Mouse (Mus musculus) midbrain, embryonic 16.5 days (tissue): ENCODE results near the gene Gm13278. TPM values are rescaled to one million over a fixed set of nuclear protein-coding genes. Genes with fewer than 3 reads are reported as not detected.
"Not testable (repeated sequence)": the region's sequence is repeated elsewhere in the genome, so short reads cannot be mapped to it uniquely, and the experiment has no call there.

Experiments used
- ATAC-seq: fragments of 200-750 bp; cut with Nextera tagmentation; 2 replicates; pipeline ENCODE4 v1.8.0; 2017; ENCODE audit warnings: moderate TSS enrichment
- H3K27ac ChIP-seq: fragments of 300-500 bp; sonication (generic); 2 replicates; pipeline ENCODE4 v1.5.1; 2014; ENCODE audit warnings: mild to moderate bottlenecking, low read length, mixed read lengths
- H3K27me3 ChIP-seq: fragments of 300-500 bp; sonication (generic); 2 replicates; pipeline ENCODE4 v1.6.1; 2014; ENCODE audit warnings: low read depth, low read length, mixed read lengths; ENCODE audit not compliant: control insufficient read depth, insufficient read depth
- H3K36me3 ChIP-seq: fragments of 300-500 bp; sonication (generic); 2 replicates; pipeline ENCODE4 v1.6.1; 2014; ENCODE audit warnings: mild to moderate bottlenecking, low read length, moderate library complexity, mixed read lengths; ENCODE audit not compliant: control insufficient read depth, insufficient read depth
- H3K4me1 ChIP-seq: fragments of 300-500 bp; sonication (generic); 2 replicates; pipeline ENCODE4 v1.6.1; 2014; ENCODE audit warnings: mild to moderate bottlenecking, low read length, mixed read lengths; ENCODE audit not compliant: control insufficient read depth, insufficient read depth
- H3K4me2 ChIP-seq: fragments of 300-500 bp; sonication (generic); 2 replicates; pipeline ENCODE4 v1.6.1; 2014; ENCODE audit warnings: mild to moderate bottlenecking, low read length, mixed read lengths
- H3K4me3 ChIP-seq: fragments of 300-500 bp; sonication (generic); 2 replicates; pipeline ENCODE4 v1.5.1; 2014; ENCODE audit warnings: low read depth, mild to moderate bottlenecking, low read length, moderate library complexity, mixed read lengths
- H3K9ac ChIP-seq: fragments of 300-500 bp; sonication (generic); 2 replicates; pipeline ENCODE4 v1.6.1; 2014; ENCODE audit warnings: low read depth, low read length, mixed read lengths
- H3K9me3 ChIP-seq: fragments of 300-500 bp; sonication (generic); replicated peaks from 2 replicates; pipeline ENCODE4 v1.6.1; 2014; ENCODE audit warnings: mild to moderate bottlenecking, low read length, mixed read lengths; ENCODE audit not compliant: control insufficient read depth, poor library complexity, severe bottlenecking
- WGBS: fragments of 180-500 bp; shearing (Covaris S2); extraction: QIAGEN DNeasy Blood & Tissue Kit; methylation state at CpG from one replicate; pipeline ENCODE4 v1.1.7; 2014; 5-methylcytosine and 5-hydroxymethylcytosine counted together
- polyA plus RNA-seq: library from polyadenylated mRNA; unstranded; fragments of >200 nt; fragmentation: Nextera tagmentation; extraction: Ambion mirVana; gene quantifications from 2 replicates; pipeline ENCODE4 v1.2.1, GENCODE M21; 2015

Gene Gm13278
- polyA plus RNA-seq, 1 experiment from 2014 or later = not detected

DNA sequence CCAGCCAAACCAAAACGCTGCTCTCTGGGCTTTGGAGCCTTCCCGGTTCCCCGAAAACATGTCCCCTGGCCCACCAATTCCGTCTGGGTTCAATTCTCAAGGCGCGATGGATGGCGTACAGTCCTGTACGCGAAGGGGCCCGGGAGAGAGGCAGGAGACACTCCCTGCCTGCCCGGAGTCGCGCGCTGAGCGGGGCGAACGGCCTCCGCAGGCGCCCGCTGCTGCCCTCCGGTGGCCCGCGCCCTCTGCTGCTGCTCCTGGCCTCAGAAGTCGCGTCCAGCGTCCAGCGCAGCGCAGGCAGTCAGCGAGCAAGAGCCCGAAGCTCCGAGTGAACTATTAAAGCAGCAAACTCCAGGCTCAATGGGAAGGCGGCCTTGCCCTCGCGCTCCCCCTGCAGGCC is 14.4 kb downstream of the Gm13278 start:
- WGBS = no CpG with 5 or more reads among the region's 34 CpGs
- not testable (repeated sequence) for H3K36me3 ChIP-seq, H3K4me1 ChIP-seq, H3K9ac ChIP-seq, H3K27ac ChIP-seq, ATAC-seq, H3K27me3 ChIP-seq, H3K9me3 ChIP-seq
- Histone ChIP-seq H3K4me2 (peak overlapping the region; percentile 45), H3K4me3 (peak overlapping the region; percentile 24; the same call in 1 of the 2 replicates)

DNA sequence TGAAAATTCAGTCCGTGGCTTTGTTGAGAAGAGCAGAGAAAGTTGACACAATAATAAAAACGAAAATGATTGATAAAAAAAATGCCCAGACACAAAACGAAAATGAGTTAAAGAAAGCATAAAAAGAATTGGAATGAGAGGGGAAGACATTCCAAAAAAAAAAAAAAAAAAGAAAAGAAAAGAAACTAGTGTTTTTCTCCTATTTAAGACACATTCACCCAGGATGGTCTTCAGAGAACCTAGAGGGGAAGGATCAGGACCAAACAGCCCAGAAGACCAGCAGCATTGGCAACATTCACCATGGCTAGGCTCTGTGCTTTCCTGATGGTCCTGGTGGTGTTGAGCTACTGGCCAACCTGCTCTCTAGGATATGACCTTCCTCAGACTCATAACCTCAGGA is 24.6 kb downstream of the Gm13278 start, which contains the start of gene Ifna7:
Ifna7 (plus strand) TSS at position 301 of the 400 bp plus-strand sequence.
- ATAC-seq = no peak
- H3K4me2 ChIP-seq = no peak within 1 kb of the TSS
- H3K27me3 ChIP-seq = no peaks in the 10 kb centered on the region
- H3K27ac ChIP-seq = no peak within 1 kb of the TSS
- no peaks in the 10 kb centered on the region for H3K36me3 ChIP-seq
- 62% methylated on average over 3 of the region's 3 CpGs for WGBS
- no peaks in the 10 kb centered on the region for H3K9me3 ChIP-seq
- H3K4me1 ChIP-seq = no peaks in the 10 kb centered on the region
- no peak within 1 kb of the TSS for H3K9ac ChIP-seq
- H3K4me3 ChIP-seq = no peak within 1 kb of the TSS

- Histone ChIP-seq H3K9ac (no peak within 1 kb of the TSS), H3K4me3 (no peak within 1 kb of the TSS), H3K36me3 (no peaks in the 10 kb centered on the region), H3K27me3 (no peaks in the 10 kb centered on the region), H3K4me2 (no peak within 1 kb of the TSS), H3K27ac (no peak within 1 kb of the TSS), H3K9me3 (no peaks in the 10 kb centered on the region), H3K4me1 (no peaks in the 10 kb centered on the region)
- 100% methylated on average over 1 of the region's 1 CpGs for WGBS
- no peak for ATAC-seq
Measured at GRCm38 (mm10) chr4:88819659-88820058, 28.3 kb downstream of the Gm13278 start, which contains the start of gene Ifna11. Gene Ifna11, plus strand, starts transcription at chr4:88819959.

- Histone ChIP-seq H3K4me3 (no peak overlapping the region), H3K36me3 (no peaks in the 10 kb centered on the region), H3K4me1 (no peaks in the 10 kb centered on the region), H3K4me2 (no peak overlapping the region), H3K27ac (no peak overlapping the region), H3K9me3 (no peaks in the 10 kb centered on the region), H3K27me3 (no peaks in the 10 kb centered on the region), H3K9ac (no peak overlapping the region)
- ATAC-seq = no peak
- WGBS = 25% methylated on average over 4 of the region's 4 CpGs
Measured at GRCm38 (mm10) chr4:88822995-88823394, 31.6 kb downstream of the Gm13278 start.

GRCm38 (mm10) chr4:88827116-88827515 is 35.8 kb downstream of the Gm13278 start, which contains the start of gene Ifna6:
Gene Ifna6, plus strand, starts transcription at chr4:88827416.
- not testable (repeated sequence) for H3K9me3 ChIP-seq, H3K4me1 ChIP-seq, H3K9ac ChIP-seq, H3K27me3 ChIP-seq, ATAC-seq, H3K4me3 ChIP-seq, H3K4me2 ChIP-seq, H3K36me3 ChIP-seq, H3K27ac ChIP-seq

- H3K4me3 ChIP-seq = no peak overlapping the region
- no peaks in the 10 kb centered on the region for H3K9me3 ChIP-seq
- WGBS = 24% methylated on average over 4 of the region's 4 CpGs
- no peak overlapping the region for H3K9ac ChIP-seq
- no peaks in the 10 kb centered on the region for H3K36me3 ChIP-seq
- no peak overlapping the region for H3K4me2 ChIP-seq
- no peak overlapping the region for H3K27ac ChIP-seq
- no peak for ATAC-seq
- no peaks in the 10 kb centered on the region for H3K4me1 ChIP-seq
- H3K27me3 ChIP-seq = no peaks in the 10 kb centered on the region
Measured at GRCm38 (mm10) chr4:88830523-88830922, 39.2 kb downstream of the Gm13278 start.

DNA sequence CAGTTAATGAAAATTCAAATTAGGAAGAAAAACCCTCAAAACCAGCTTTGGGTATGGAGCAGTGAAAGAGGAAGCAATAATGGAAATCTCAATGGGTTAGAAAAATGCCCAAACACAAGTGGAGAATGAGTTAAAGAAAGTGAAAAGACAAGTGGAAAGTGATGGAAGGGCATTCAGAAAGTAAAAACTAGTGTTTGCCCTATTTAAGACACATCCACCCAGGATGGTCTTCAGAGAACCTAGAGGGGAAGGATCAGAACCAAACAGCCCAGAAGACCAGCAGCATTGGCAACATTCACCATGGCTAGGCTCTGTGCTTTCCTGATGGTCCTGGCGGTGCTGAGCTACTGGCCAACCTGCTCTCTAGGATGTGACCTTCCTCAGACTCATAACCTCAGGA is 43.9 kb downstream of the Gm13278 start, which contains the start of gene Ifna5:
Ifna5 (plus strand) TSS at position 301 of the 400 bp plus-strand sequence.
- WGBS = 94% methylated on average over 1 of the region's 1 CpGs
- not testable (repeated sequence) for H3K4me3 ChIP-seq, H3K27ac ChIP-seq, H3K4me2 ChIP-seq, H3K36me3 ChIP-seq, H3K9ac ChIP-seq, H3K27me3 ChIP-seq, ATAC-seq, H3K4me1 ChIP-seq, H3K9me3 ChIP-seq

DNA sequence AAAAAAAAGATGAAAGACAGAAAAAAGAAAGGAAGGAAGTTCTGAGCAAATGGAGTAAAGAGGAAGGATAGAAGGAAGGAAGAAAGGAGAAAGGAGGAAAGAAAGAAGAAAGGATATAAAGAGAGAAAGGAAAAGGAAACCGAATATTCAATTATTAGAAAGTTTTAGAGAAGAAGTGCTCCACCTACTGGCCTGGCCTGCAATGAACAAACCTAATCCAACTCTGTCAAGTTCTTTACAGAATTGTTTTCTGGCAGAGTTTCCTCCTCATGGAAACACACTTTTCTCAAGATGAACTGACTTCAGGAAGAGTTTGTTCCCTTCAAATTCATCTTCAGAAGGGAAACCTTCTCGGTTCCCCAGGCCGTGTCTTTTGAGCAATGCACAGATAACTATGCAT is 47.5 kb downstream of the Gm13278 start:
- 43% methylated on average over 3 of the region's 3 CpGs for WGBS
- H3K4me1 ChIP-seq = no peaks in the 10 kb centered on the region
- no peak overlapping the region for H3K9ac ChIP-seq
- no peaks in the 10 kb centered on the region for H3K27me3 ChIP-seq
- ATAC-seq = no peak
- no peak overlapping the region for H3K4me2 ChIP-seq
- H3K36me3 ChIP-seq = no peaks in the 10 kb centered on the region
- no peak overlapping the region for H3K27ac ChIP-seq
- H3K4me3 ChIP-seq = no peak overlapping the region
- no peaks in the 10 kb centered on the region for H3K9me3 ChIP-seq

- Histone ChIP-seq H3K27ac (no peak overlapping the region), H3K4me2 (no peak overlapping the region), H3K27me3 (no peaks in the 10 kb centered on the region), H3K4me1 (no peaks in the 10 kb centered on the region), H3K4me3 (no peak overlapping the region), H3K9ac (no peak overlapping the region), H3K9me3 (no peaks in the 10 kb centered on the region), H3K36me3 (no peaks in the 10 kb centered on the region)
- no peak for ATAC-seq
- WGBS = 84% methylated on average over 3 of the region's 3 CpGs
Measured at GRCm38 (mm10) chr4:88840058-88840457, 48.7 kb downstream of the Gm13278 start.
